Mouse (Mus musculus) adrenal gland, adult 18-20 months (tissue): ENCODE data around the gene Frem1. TPM values are rescaled to one million over a fixed set of nuclear protein-coding genes. Genes with fewer than 3 reads are reported as not detected.

Experiments used
- DNase-seq, 2 experiments: peaks; one replicate each; pipeline ENCODE4 v3.0.0; 2021 to 2022; ENCODE audit warnings: low spot score in 2 of 2
- total RNA-seq, 2 experiments: library from RNA; stranded (reverse); gene quantifications; 1 replicate in 1 of 2; 2 replicates in 1 of 2; pipeline ENCODE4 v1.2.3; 2021

The Frem1 gene
- total RNA-seq, 2 experiments from 2014 or later, result 0.54 to 0.56 TPM

DNA sequence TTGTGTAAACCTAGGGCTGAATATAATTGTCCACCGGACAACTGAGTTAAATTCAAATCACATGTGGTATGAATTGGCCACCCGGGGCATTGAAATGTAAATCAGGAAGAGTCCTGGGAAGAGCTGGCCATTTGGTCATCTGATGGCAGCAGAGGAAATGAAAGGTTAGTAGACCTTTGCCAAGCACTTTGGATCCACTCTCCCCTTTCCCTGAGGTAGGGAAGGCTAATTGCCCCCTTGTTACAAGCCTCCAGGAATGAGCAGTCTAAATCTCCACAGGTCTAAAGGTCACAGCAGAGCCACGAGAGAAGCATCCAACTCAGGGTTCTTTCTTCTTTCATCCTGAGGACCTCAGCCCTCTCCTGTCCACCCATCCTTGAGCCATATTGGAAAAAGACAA lies 20.5 kb downstream of the Frem1 start:
- DNase-seq, result no peak

DNA sequence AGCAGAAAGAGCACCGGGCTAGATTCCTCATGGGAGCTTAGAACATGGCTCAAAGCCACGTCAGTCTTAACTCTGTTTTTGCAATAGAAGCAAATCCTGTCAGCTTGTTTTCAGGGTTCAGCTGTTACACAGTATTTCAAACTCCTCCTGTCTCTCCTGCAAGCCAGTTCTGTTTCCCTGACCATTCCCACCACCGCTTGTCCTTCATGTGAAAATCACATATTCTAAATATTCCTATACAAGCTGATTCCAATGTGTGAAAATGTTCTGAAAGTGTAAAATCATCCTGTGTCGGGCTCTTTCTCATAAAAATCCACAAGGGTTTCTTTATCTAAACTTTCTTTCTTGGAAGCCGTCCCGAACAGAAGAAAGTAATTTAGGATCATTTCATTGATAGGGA lies 22.0 kb downstream of the Frem1 start:
- DNase-seq, result no peak

DNA sequence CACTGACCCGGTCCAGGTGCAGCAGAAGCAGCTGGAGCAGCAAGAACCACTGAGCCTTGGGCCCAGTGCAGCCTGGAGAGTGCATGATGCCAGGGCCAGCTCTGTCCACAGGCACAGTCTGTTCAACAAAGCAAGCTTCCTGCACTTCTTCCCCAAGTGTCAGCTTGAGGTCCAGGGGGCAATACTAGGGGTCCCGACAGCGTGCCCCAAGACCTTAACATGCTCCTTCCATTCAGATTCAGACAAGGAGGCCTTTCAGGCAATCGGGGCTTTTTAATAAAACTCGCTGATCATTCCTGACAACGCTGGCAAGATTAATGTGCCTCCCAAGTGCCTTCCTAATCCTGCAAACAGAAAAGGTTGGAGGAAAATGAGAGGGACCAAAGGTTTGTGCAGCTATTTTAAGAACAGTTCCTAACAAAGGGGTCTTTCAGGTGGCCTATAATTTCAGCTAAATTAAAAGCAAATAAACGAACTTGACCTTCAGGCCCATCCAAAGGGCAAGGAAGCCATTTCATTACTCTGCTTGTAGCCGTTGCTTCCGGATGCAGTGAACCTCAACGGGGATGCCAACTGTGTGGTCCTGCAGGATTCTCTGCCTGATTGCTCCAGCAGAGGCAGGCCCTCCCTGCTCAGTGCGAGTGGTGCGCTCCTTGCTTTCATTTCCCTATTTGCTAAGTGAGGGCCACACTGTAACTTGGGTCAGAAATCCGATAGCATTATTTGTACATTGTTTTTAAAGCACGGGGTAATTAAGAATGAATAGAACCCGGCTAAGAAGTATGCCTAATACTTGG lies 31.2 kb downstream of the Frem1 start:
- no peak for DNase-seq

DNA sequence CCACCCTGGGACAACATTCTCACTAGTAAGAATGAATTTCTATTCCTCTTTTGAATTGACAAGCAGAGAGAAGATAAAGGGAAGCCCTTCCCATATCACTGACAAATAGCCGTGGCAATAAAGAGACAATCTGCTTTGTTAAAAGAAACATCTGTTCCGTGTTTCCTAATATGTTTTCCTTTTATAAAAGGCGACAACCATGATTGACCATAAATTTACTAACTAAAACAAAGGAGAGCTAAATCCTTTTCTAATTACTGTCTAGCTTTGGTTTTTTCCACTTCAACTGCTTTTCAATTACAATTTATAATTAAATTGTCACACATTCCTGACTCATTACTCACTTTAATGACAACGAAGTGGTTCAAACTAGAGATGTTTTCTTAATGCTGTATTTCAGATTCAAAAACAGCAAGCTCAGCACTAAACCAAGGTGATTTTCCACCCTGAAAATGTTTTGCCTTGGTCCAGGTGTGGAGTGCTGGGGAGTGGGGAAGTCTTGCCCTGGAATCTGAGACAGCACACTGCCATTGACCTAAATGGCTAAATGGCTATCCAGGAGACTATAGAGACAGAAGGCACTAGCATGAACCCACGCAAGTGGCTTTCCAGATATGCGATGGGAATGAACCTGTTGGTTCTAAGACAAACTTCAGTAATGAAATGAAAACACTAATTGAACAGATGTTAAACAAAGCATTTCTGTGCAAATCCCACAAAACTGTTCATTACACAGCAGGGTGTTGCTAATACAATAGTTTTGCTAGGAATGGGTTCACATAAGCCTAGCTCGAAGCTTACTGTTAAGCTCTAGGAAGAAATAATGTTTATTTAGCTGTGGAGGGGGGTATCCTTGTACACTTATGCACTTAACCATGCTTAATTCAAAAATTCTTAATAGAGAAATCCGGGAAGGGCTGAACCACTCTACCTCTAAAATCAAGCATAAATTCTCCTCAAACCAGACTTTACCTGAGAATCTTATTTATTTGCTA lies 33.7 kb downstream of the Frem1 start:
- DNase-seq, result no peak

DNA sequence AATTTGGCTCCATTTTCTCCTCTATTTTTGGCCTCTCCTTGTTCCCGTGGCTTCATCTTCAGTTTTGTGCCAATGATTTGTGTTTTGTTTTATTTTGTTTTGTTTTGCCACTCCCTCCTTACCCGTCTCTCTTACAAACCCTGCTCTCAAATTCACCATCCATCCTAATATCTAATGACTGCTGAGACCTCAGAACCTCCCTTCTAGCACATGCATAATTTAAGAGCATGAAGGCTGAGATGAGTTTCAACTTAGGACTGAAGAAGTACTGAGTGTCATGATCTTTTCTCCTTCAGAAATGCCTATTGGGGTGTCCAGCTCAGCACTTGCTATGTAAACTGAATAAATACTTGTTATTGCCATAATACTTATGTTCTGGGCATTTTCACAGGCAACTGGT lies 37.6 kb downstream of the Frem1 start:
- no peak for DNase-seq

DNA sequence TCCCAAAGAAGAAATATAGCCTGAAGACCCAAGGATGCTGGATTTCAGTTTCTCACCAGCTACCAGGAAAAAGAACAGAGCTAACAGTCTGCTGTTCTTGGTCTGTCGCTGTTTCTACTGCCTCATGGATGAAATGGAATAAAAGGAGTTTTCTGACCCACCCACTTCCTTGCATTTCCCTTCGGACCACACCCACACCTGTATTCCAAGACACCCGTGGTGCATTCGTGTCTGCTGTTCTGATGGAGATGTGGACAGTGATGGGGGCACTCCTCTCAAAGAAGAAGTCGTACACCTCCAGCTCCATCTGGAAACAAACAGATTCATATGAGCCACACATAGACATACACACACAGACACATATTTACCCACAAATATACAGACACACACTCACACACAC lies 48.1 kb downstream of the Frem1 start:
- DNase-seq, result no peak

DNA sequence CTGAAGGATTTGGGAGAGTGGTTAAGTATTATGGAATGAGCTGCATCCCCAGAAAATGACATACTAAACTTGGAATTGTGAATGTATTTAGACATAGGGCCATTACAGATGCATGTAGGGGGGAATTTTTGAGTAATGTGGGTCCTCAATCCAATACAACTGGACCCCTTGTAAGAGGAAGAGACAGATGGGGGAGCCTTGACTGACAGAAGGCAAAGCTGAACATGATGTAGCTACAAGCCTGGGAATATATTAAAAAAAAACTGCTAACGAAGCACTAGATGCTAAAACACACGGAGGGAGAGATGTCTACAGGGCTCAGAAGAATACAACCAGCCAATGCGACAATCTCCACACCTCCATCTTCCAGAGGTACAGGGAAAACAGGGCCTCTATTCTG lies 60.1 kb downstream of the Frem1 start:
- DNase-seq, result no peak

DNA sequence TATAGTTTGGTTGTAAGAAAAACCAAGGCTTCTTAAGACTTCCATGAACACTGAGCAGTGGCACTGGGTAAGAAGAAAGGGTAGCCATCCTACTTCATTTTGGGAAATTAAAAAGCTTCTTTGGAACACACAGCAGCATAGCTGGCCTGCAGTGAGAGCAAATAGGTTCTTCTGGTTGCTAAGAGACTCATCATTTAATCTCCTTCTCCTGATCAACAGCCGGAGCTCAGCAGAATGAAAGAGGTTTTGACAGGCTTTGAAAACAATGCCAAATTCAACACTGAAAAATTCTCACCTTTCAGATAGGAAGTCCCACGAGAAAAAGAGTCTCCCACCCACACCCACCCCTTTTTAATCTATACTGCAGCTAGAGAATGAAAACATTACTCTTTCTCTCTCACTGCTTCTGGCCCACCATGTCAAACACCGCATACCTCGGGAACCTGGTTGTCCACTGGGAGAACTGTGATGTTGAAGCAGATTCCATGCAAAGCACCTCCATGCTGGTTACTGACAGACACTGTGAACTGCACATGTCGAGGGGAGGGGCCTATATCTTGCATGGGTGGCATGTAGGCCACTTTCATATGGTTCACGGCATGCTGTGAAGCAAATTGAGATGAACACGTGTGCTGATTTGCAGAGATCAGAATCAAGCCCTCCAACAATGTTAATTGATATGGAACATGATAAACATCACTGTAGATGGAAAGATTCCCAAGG lies 61.0 kb downstream of the Frem1 start:
- DNase-seq, result no peak

DNA sequence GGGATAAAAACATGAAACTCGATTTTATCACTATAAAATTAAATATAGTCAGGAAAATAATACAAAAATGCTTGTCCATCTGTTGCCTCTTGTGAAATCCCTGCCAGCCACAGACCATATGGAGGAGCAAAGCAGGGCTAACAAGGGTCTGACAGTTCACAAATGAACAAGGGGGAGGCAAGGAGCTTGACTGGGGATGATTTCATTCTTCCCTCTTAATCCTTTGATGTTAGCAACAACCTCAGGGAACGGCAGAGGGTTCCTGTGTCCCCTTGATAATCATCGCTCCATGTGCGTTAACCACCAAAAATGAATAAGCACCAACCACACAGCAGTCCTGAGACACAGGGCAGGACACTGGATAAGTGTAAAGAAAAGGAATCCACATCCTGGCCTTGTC lies 79.8 kb downstream of the Frem1 start:
- no peak for DNase-seq

DNA sequence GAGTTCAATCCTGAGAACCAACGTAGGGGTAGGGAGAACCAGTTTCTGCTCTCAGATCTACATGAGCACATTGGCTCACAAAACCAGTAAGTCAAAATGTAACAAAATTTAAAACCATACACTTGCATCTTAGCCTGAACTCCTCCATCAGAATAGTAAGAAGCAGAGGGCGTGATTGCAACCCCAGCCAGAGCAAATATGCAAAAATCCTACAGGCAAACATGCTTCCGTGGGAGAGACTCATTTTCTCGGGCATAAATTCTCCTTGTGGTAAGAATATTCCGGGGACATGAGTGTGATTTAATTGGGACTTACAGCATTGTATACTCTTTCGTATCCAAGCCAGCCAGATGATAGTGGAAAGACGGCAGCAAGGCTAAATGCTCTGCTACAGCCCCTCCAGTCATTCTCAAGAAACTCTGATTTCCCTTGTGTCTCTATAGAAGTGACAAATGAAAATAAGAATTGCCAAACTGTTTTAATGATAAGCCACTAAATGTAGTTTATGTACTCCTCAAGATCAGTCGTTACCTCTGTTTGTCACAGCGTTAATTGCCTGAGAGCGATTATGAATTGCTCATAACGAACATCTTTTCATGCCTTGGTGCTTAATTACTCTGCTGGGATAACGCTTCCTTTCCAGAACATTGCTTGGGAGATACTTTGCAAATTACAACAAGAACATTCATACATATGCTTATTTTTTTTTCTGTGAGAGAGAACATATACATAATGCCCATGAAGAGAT lies 81.1 kb downstream of the Frem1 start:
- no peak for DNase-seq

DNA sequence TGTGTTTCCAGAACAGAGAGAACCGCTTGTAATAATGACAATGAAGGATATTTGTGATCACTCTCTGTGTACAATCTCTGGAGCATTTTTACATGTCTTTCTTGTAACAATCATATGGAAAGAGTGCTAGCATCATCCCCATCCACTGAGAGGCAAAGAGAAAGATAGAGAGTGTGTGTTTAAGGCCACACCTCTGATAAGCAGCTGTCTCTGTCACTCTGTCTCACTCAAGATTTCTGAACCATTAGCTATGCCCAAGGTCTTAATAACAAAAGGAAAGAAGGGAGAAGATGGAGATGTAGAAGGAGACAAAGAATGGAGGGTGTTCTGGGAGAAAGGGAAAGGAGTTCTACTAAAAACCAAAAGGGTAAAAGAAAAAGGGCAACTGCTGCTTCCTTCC lies 91.1 kb downstream of the Frem1 start:
- DNase-seq, result no peak

DNA sequence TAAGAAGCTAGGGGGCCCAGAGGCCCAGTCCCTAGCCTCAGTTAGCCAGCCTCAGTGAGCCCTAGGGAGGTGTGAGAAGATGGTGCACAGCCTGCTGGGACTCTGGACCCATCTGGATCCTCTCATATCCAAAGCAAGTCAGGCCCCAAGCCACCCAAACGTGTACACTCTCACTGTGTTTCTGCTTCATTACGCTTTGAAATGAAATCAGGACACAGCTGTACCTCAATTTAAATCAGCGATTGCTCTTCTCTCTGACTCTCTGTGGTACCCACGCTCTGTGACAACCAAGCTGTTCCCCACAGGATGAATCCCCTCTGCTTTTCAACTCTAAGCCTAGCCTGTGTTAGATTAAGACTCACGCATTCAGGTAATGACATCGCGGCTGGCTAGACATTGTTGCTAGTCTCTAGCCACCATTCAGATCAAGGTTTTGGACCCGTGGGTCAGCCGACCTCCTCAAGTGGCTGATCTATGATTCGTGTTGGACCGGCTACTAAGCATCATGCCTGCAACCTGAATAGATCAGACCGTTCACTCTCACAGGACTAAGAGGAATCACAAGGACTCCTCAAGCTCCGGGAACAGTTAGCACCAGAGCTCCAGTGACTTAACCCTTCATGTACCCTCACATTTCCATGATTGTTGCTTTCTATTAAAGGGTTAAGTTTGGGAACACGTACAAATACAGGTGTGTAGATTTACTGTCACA lies 94.2 kb downstream of the Frem1 start:
- DNase-seq, result no peak

DNA sequence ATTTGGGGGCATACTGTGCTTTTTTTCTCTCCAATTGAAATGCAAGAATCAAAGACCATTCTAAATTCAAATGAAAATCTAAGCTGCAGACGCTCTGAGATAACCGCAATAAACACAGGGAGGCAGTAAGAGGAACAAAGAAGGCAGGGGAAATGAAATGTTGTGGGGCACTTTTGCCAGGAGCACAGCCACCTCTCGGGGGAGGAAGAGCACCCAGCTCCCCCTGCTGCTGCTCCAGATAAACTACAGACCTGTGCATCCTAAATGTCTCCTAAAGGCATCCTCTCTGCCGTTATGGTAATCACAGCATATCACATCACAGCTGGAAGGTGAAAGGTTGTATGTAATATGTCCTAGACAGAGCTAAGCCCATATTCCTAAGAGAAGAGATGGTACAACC lies 98.1 kb downstream of the Frem1 start:
- DNase-seq, result no peak

DNA sequence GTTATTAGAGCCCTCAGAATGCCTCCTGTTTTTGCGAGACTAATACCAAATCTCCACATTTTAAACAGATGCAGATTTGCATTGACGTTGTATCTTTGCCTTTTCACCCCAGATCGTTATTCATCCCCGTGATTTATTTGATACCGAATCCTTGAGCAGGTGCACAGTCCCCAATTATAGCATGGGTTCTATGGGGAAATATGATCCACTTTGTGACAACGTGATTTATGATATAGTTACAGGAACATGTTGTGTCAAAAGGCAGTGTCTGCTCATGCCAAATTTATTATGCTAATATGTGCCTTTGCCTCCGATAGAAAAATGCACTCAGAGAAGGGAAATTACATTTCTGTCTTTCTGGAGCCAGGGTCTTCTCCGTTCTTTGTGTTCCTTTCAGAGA lies 102.6 kb downstream of the Frem1 start:
- no peak for DNase-seq

DNA sequence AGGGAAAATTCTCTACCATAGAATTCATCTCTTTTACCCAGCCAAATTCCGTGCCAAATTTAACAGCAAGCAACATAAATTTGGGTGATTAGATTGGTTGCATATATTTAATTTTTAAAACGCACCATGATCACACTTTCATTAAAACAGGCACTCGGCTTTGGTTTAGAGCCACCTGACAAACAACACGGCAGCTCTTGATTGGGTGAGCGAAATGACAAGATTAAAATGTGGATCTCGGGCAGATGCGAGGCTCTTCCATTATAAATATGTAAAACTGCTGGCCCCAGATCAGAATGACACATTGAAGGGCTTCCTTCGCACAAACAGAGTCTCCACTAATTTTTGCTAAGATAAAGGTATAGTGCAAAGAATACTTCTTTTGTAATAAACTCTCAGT lies 105.4 kb downstream of the Frem1 start:
- DNase-seq, result no peak

DNA sequence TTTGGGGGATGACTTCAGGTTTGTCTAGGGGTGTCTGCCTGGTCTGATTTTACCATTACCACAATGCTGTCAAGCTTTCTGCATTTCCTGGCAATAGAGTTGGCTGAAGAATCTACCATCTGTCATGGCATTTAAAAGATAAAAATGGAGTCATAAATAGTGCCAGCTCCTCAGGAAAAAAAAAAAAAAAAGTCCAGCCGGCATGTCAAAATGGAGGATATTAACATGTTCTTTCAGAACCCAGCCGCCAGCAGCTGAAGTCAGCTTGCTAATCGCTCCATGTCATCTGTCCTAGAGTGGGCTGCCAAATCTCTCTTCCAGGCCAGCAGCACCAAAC lies 105.9 kb downstream of the Frem1 start:
- DNase-seq, result no peak

DNA sequence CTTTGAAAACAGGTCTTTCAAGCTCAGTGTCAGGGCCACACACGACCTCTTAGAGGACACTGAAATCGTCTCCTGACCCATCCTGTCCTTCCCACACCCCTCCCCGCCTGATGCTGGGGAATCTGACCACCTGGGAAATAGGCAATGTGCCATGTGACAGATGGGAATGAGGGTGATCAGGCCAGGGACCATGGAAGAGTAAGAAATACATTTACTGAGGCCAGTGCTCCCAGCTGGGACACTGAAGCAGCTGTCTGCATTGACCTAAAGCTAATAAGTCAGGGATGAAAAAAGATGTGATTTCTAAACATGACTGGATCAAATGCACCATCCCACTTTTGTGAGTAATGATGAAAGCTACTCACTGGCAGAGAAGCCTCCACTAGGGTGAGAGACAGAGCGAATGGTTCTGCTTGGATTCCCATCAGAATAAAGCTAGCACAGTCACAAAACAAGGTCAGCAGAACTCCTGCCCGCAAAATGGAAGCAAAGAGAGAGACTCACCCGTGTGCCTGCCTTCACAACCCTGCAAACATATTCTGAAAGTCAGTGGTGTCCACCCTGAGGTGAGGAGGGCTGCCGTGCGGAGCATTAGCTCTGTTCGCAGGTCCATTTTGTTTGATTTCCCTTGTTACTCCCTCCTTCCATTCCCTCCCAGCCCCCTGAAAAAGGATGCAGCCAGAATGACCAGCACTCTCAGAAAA lies 106.4 kb downstream of the Frem1 start:
- DNase-seq, result no peak

DNA sequence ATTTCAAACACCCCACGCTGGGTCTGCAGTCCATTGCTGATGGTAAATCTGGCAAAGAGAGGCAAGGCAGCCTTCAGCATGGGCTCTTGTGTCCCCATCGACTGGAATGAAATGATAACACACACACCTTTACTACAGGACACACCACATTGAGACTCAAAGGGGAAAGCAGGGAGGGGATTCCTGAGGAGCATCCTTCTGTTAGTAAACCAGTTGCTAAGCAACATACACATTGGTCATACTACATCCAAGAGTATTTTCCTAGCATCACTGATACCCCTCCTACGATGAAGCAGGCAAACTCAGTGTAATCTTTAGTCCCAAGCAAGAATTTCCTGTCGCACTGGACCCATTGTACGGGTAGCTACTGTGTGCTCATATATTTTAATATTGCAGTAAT lies 111.5 kb downstream of the Frem1 start:
- no peak for DNase-seq

DNA sequence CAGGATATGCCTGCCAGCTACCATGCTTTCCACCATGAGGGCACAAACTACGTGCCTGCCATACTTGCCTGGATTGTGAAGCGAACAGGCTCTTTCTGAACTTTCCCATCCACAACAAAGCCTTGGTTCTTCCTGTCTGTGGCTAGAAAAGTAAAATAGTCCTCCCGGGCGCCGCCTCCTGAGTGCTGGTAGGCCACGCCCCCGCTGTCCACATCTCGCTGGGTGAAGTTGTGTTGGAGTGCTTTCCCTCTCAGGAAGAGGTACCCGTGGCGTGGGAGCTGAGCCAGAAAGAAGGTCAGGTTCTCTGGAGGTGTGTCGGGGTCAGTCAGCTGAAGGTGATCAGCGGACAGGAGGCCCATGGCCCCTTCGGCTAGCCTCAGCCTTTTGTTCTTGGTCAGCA lies 111.9 kb downstream of the Frem1 start:
- DNase-seq, result no peak

DNA sequence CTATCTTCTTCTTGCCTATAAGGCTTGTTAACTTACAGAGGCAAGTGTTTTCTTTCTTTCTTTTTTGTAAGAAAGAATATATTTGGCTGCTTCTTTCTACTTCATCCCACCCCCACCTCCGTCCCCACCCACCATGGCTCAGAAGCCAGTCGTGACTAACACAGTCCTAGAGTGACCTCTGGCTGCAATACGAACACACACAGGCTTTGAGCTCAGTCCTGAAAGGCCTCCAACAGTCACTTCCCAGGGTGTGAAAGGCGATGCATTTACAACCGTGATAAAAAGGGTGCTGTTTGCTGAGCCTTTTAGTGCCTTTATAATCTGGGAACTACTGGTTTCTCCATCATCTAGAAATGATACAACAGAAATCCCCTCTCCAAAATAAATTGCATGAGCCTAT lies 117.8 kb downstream of the Frem1 start:
- DNase-seq, result no peak
